Mouse (Mus musculus): ENCODE measurements around the gene Bcl11a. TPM values are rescaled to one million over a fixed set of nuclear protein-coding genes. Genes with fewer than 3 reads are reported as not detected.
A peak's percentile ranks its signal among the peaks of the same experiment; 100 is the strongest.

The Bcl11a gene
- polyA plus RNA-seq, 1 experiment from 2014 or later = 2.4 TPM

GRCm38 (mm10) chr11:24146437-24146836, 68.6 kb downstream of the Bcl11a start:
- Histone ChIP-seq H3K9ac (replicated peaks; ENCODE audit: low read depth) (no peak overlapping the region), H3K4me3 (ENCODE audit: low read depth, low read length) (no peak overlapping the region), H3K36me3 (ENCODE audit: insufficient read depth, low read length) (no peaks in the 10 kb centered on the region), H3K9me3 (ENCODE audit: low read length) (no peaks in the 10 kb centered on the region), H3K4me2 (replicated peaks; ENCODE audit: low read depth, low read length) (no peak overlapping the region), H3K4me1 (ENCODE audit: insufficient read depth, low read depth, low read length) (no peaks in the 10 kb centered on the region), H3K27ac (ENCODE audit: low read length) (no peak overlapping the region), H3K27me3 (replicated peaks; ENCODE audit: insufficient read depth, low read length) (no peaks in the 10 kb centered on the region)
- no peak for DNase-seq (ENCODE audit: low spot score)
- TF ChIP-seq EP300 (IDR thresholded peaks at IDR 0.05) (no peak), CTCF (IDR thresholded peaks at IDR 0.05) (no peak)
- WGBS = 73% methylated on average over 1 of the region's 1 CpGs
- ATAC-seq = no peak

- Histone ChIP-seq H3K27me3 (replicated peaks; ENCODE audit: insufficient read depth, low read length) (no peaks in the 10 kb centered on the region), H3K9me3 (ENCODE audit: low read length) (no peaks in the 10 kb centered on the region), H3K4me1 (ENCODE audit: insufficient read depth, low read depth, low read length) (no peaks in the 10 kb centered on the region), H3K4me3 (ENCODE audit: low read depth, low read length) (no peak overlapping the region), H3K4me2 (replicated peaks; ENCODE audit: low read depth, low read length) (no peak overlapping the region), H3K27ac (ENCODE audit: low read length) (no peak overlapping the region), H3K36me3 (ENCODE audit: insufficient read depth, low read length) (no peaks in the 10 kb centered on the region), H3K9ac (replicated peaks; ENCODE audit: low read depth) (no peak overlapping the region)
- DNase-seq (ENCODE audit: low spot score) (no peak), ATAC-seq (no peak)
- 87% methylated on average over 6 of the region's 6 CpGs for WGBS
- TF ChIP-seq CTCF (IDR thresholded peaks at IDR 0.05) (no peak), EP300 (IDR thresholded peaks at IDR 0.05) (no peak)
Observed at GRCm38 (mm10) chr11:24147698-24148097, 69.8 kb downstream of the Bcl11a start.

- Histone ChIP-seq H3K27ac (ENCODE audit: low read length) (no peak overlapping the region), H3K4me3 (ENCODE audit: low read depth, low read length) (no peak overlapping the region), H3K27me3 (replicated peaks; ENCODE audit: insufficient read depth, low read length) (no peaks in the 10 kb centered on the region), H3K4me2 (replicated peaks; ENCODE audit: low read depth, low read length) (no peak overlapping the region), H3K36me3 (ENCODE audit: insufficient read depth, low read length) (no peaks in the 10 kb centered on the region), H3K9me3 (ENCODE audit: low read length) (no peaks in the 10 kb centered on the region), H3K9ac (replicated peaks; ENCODE audit: low read depth) (no peak overlapping the region), H3K4me1 (ENCODE audit: insufficient read depth, low read depth, low read length) (no peaks in the 10 kb centered on the region)
- 79% methylated on average over 3 of the region's 3 CpGs for whole genome bisulfite sequencing
- ATAC-seq (no peak), DNase-seq (ENCODE audit: low spot score) (no peak)
- no peak for TF ChIP-seq EP300 (IDR thresholded peaks at IDR 0.05)
- no peak for TF ChIP-seq CTCF (IDR thresholded peaks at IDR 0.05)
Observed at GRCm38 (mm10) chr11:24148545-24148944, 70.7 kb downstream of the Bcl11a start.

GRCm38 (mm10) chr11:24149462-24150220, 71.8 kb downstream of the Bcl11a start:
- H3K4me3 ChIP-seq (ENCODE audit: low read depth, low read length) = no peak overlapping the region
- 70% methylated on average over 9 of the region's 9 CpGs for WGBS
- no peak overlapping the region for H3K27ac ChIP-seq (ENCODE audit: low read length)
- ATAC-seq (no peak), DNase-seq (ENCODE audit: low spot score) (no peak)
- H3K9me3 ChIP-seq (ENCODE audit: low read length) = no peaks in the 10 kb centered on the region
- TF ChIP-seq EP300 (IDR thresholded peaks at IDR 0.05) = no peak
- no peak overlapping the region for H3K4me2 ChIP-seq (replicated peaks; ENCODE audit: low read depth, low read length)
- no peaks in the 10 kb centered on the region for H3K27me3 ChIP-seq (replicated peaks; ENCODE audit: insufficient read depth, low read length)
- H3K36me3 ChIP-seq (ENCODE audit: insufficient read depth, low read length) = no peaks in the 10 kb centered on the region
- no peak overlapping the region for H3K9ac ChIP-seq (replicated peaks; ENCODE audit: low read depth)
- no peaks in the 10 kb centered on the region for H3K4me1 ChIP-seq (ENCODE audit: insufficient read depth, low read depth, low read length)

- H3K27ac ChIP-seq (ENCODE audit: low read length) = no peak overlapping the region
- no peak overlapping the region for H3K4me2 ChIP-seq (replicated peaks; ENCODE audit: low read depth, low read length)
- DNase-seq (ENCODE audit: low spot score) (no peak), ATAC-seq (no peak)
- no peaks in the 10 kb centered on the region for H3K9me3 ChIP-seq (ENCODE audit: low read length)
- H3K27me3 ChIP-seq (replicated peaks; ENCODE audit: insufficient read depth, low read length) = no peaks in the 10 kb centered on the region
- no peak overlapping the region for H3K9ac ChIP-seq (replicated peaks; ENCODE audit: low read depth)
- no peaks in the 10 kb centered on the region for H3K36me3 ChIP-seq (ENCODE audit: insufficient read depth, low read length)
- H3K4me3 ChIP-seq (ENCODE audit: low read depth, low read length) = no peak overlapping the region
- WGBS = 93% methylated on average over 7 of the region's 7 CpGs
- TF ChIP-seq CTCF (IDR thresholded peaks at IDR 0.05) (no peak), EP300 (IDR thresholded peaks at IDR 0.05) (no peak)
- no peaks in the 10 kb centered on the region for H3K4me1 ChIP-seq (ENCODE audit: insufficient read depth, low read depth, low read length)
Observed at GRCm38 (mm10) chr11:24152076-24152784, 74.4 kb downstream of the Bcl11a start.

- 48% methylated on average over 10 of the region's 10 CpGs for WGBS
- Histone ChIP-seq H3K36me3 (ENCODE audit: insufficient read depth, low read length) (no peaks in the 10 kb centered on the region), H3K4me2 (replicated peaks; ENCODE audit: low read depth, low read length) (no peak overlapping the region), H3K9me3 (ENCODE audit: low read length) (no peaks in the 10 kb centered on the region), H3K27ac (ENCODE audit: low read length) (no peak overlapping the region), H3K9ac (replicated peaks; ENCODE audit: low read depth) (no peak overlapping the region), H3K4me1 (ENCODE audit: insufficient read depth, low read depth, low read length) (no peaks in the 10 kb centered on the region), H3K4me3 (ENCODE audit: low read depth, low read length) (no peak overlapping the region), H3K27me3 (replicated peaks; ENCODE audit: insufficient read depth, low read length) (no peaks in the 10 kb centered on the region)
- DNase-seq (ENCODE audit: low spot score) = no peak
- ATAC-seq = 0 out of 2 replicates have a peak, but pooled peaks have one; percentile 14
- TF ChIP-seq EP300 (IDR thresholded peaks at IDR 0.05) (no peak), CTCF (IDR thresholded peaks at IDR 0.05) (no peak)
Observed at GRCm38 (mm10) chr11:24153049-24153448, 75.2 kb downstream of the Bcl11a start.
